Mouse (Mus musculus): ENCODE data around the gene Dhrs1. TPM values are rescaled to one million over a fixed set of nuclear protein-coding genes. Genes with fewer than 3 reads are reported as not detected.

The Dhrs1 gene
- 122 TPM for polyA plus RNA-seq (2015; fragmentation: Illumina TruSeq; extraction: RNeasy Lipid Tissue Mini Kit (QIAGEN cat#74804); ENCODE audit: low read depth, low replicate concordance)

GRCm38 (mm10) chr14:55745180-55745860 lies at the start of gene Dhrs1, which contains the start of gene Nop9:
TSS of gene Dhrs1 (minus strand) at chr14:55745690.
TSS of gene Nop9 (plus strand) at chr14:55745693.

GRCm38 (mm10) chr14:55788256-55789050 lies 43.0 kb upstream of the Dhrs1 start, which contains the start of gene Ripk3:
TSS of gene Ripk3 (minus strand) at chr14:55788865.

GRCm38 (mm10) chr14:55783958-55784235 lies 38.4 kb upstream of the Dhrs1 start, which contains the start of gene Adcy4:
TSS of gene Adcy4 (minus strand) at chr14:55784095.

GRCm38 (mm10) chr14:55765696-55766095 lies 20.2 kb upstream of the Dhrs1 start, which contains the start of gene Ltb4r1:
TSS of gene Ltb4r1 (plus strand) at chr14:55765962.

GRCm38 (mm10) chr14:55761163-55761562 lies 15.7 kb upstream of the Dhrs1 start, which contains the start of gene Ltb4r2:
TSS of gene Ltb4r2 (plus strand) at chr14:55761428.

GRCm38 (mm10) chr14:55758363-55758784 lies 12.9 kb upstream of the Dhrs1 start, which contains the start of gene Cideb:
TSS of gene Cideb (minus strand) at chr14:55758458.

GRCm38 (mm10) chr14:55721700-55722437 lies 23.6 kb downstream of the Dhrs1 start, which contains the start of gene Rabggta:
TSS of gene Rabggta (minus strand) at chr14:55722263.

GRCm38 (mm10) chr14:55713729-55714122 lies 31.8 kb downstream of the Dhrs1 start, which contains the start of gene Tgm1:
TSS of gene Tgm1 (minus strand) at chr14:55713926.

Other genes with a start within 250 kb of the Dhrs1 start
- 132 TPM for gene Cpne6, start 235.2 kb downstream of the Dhrs1 start, polyA plus RNA-seq (2015; fragmentation: Illumina TruSeq; extraction: RNeasy Lipid Tissue Mini Kit (QIAGEN cat#74804); ENCODE audit: low read depth, low replicate concordance)
- gene Nrl, start 220.7 kb downstream of the Dhrs1 start, polyA plus RNA-seq (2015; fragmentation: Illumina TruSeq; extraction: RNeasy Lipid Tissue Mini Kit (QIAGEN cat#74804); ENCODE audit: low read depth, low replicate concordance), result 0.31 TPM
- 19.9 TPM for gene Pck2, start 205.4 kb downstream of the Dhrs1 start, polyA plus RNA-seq (2015; fragmentation: Illumina TruSeq; extraction: RNeasy Lipid Tissue Mini Kit (QIAGEN cat#74804); ENCODE audit: low read depth, low replicate concordance)
- gene Dcaf11, start 185.7 kb downstream of the Dhrs1 start, polyA plus RNA-seq (2015; fragmentation: Illumina TruSeq; extraction: RNeasy Lipid Tissue Mini Kit (QIAGEN cat#74804); ENCODE audit: low read depth, low replicate concordance), result 92.2 TPM
- gene A730061H03Rik, start 185.3 kb downstream of the Dhrs1 start, polyA plus RNA-seq (2015; fragmentation: Illumina TruSeq; extraction: RNeasy Lipid Tissue Mini Kit (QIAGEN cat#74804); ENCODE audit: low read depth, low replicate concordance), result not detected
- gene Fitm1, start 170.1 kb downstream of the Dhrs1 start, polyA plus RNA-seq (2015; fragmentation: Illumina TruSeq; extraction: RNeasy Lipid Tissue Mini Kit (QIAGEN cat#74804); ENCODE audit: low read depth, low replicate concordance), result not detected
- gene Psme1, start 167.6 kb downstream of the Dhrs1 start, polyA plus RNA-seq (2015; fragmentation: Illumina TruSeq; extraction: RNeasy Lipid Tissue Mini Kit (QIAGEN cat#74804); ENCODE audit: low read depth, low replicate concordance), result 73.4 TPM
- 54.3 TPM for gene Emc9, start 160.4 kb downstream of the Dhrs1 start, polyA plus RNA-seq (2015; fragmentation: Illumina TruSeq; extraction: RNeasy Lipid Tissue Mini Kit (QIAGEN cat#74804); ENCODE audit: low read depth, low replicate concordance)
- gene Psme2, start 154.6 kb downstream of the Dhrs1 start, polyA plus RNA-seq (2015; fragmentation: Illumina TruSeq; extraction: RNeasy Lipid Tissue Mini Kit (QIAGEN cat#74804); ENCODE audit: low read depth, low replicate concordance), result 78.9 TPM
- gene Rnf31, start 154.0 kb downstream of the Dhrs1 start, polyA plus RNA-seq (2015; fragmentation: Illumina TruSeq; extraction: RNeasy Lipid Tissue Mini Kit (QIAGEN cat#74804); ENCODE audit: low read depth, low replicate concordance), result 18.8 TPM
- gene Irf9, start 142.1 kb downstream of the Dhrs1 start, polyA plus RNA-seq (2015; fragmentation: Illumina TruSeq; extraction: RNeasy Lipid Tissue Mini Kit (QIAGEN cat#74804); ENCODE audit: low read depth, low replicate concordance), result 14.3 TPM
- gene Rec8, start 127.7 kb downstream of the Dhrs1 start, polyA plus RNA-seq (2015; fragmentation: Illumina TruSeq; extraction: RNeasy Lipid Tissue Mini Kit (QIAGEN cat#74804); ENCODE audit: low read depth, low replicate concordance), result 6.2 TPM
- 62.3 TPM for gene Ipo4, start 109.7 kb downstream of the Dhrs1 start, polyA plus RNA-seq (2015; fragmentation: Illumina TruSeq; extraction: RNeasy Lipid Tissue Mini Kit (QIAGEN cat#74804); ENCODE audit: low read depth, low replicate concordance)
- gene Gm49378, start 107.8 kb downstream of the Dhrs1 start, polyA plus RNA-seq (2015; fragmentation: Illumina TruSeq; extraction: RNeasy Lipid Tissue Mini Kit (QIAGEN cat#74804); ENCODE audit: low read depth, low replicate concordance), result 1.6 TPM
- gene Tm9sf1, start 101.9 kb downstream of the Dhrs1 start, polyA plus RNA-seq (2015; fragmentation: Illumina TruSeq; extraction: RNeasy Lipid Tissue Mini Kit (QIAGEN cat#74804); ENCODE audit: low read depth, low replicate concordance), result 32.2 TPM
- not detected for gene Tssk4, start 95.5 kb downstream of the Dhrs1 start, polyA plus RNA-seq (2015; fragmentation: Illumina TruSeq; extraction: RNeasy Lipid Tissue Mini Kit (QIAGEN cat#74804); ENCODE audit: low read depth, low replicate concordance)
- gene Mdp1, start 85.2 kb downstream of the Dhrs1 start, polyA plus RNA-seq (2015; fragmentation: Illumina TruSeq; extraction: RNeasy Lipid Tissue Mini Kit (QIAGEN cat#74804); ENCODE audit: low read depth, low replicate concordance), result 61.1 TPM
- gene Gmpr2, start 73.7 kb downstream of the Dhrs1 start, polyA plus RNA-seq (2015; fragmentation: Illumina TruSeq; extraction: RNeasy Lipid Tissue Mini Kit (QIAGEN cat#74804); ENCODE audit: low read depth, low replicate concordance), result 36.9 TPM
- gene Nedd8, start 73.6 kb downstream of the Dhrs1 start, polyA plus RNA-seq (2015; fragmentation: Illumina TruSeq; extraction: RNeasy Lipid Tissue Mini Kit (QIAGEN cat#74804); ENCODE audit: low read depth, low replicate concordance), result 255 TPM
- gene Tinf2, start 63.9 kb downstream of the Dhrs1 start, polyA plus RNA-seq (2015; fragmentation: Illumina TruSeq; extraction: RNeasy Lipid Tissue Mini Kit (QIAGEN cat#74804); ENCODE audit: low read depth, low replicate concordance), result 16.0 TPM
- not detected for gene Tgm1, start 31.8 kb downstream of the Dhrs1 start, polyA plus RNA-seq (2015; fragmentation: Illumina TruSeq; extraction: RNeasy Lipid Tissue Mini Kit (QIAGEN cat#74804); ENCODE audit: low read depth, low replicate concordance)
- gene Rabggta, start 23.4 kb downstream of the Dhrs1 start, polyA plus RNA-seq (2015; fragmentation: Illumina TruSeq; extraction: RNeasy Lipid Tissue Mini Kit (QIAGEN cat#74804); ENCODE audit: low read depth, low replicate concordance), result 47.6 TPM
- 6.9 TPM for gene Nop9, start within 50 bp of the Dhrs1 start, polyA plus RNA-seq (2015; fragmentation: Illumina TruSeq; extraction: RNeasy Lipid Tissue Mini Kit (QIAGEN cat#74804); ENCODE audit: low read depth, low replicate concordance)
- 9.8 TPM for gene Cideb, start 12.8 kb upstream of the Dhrs1 start, polyA plus RNA-seq (2015; fragmentation: Illumina TruSeq; extraction: RNeasy Lipid Tissue Mini Kit (QIAGEN cat#74804); ENCODE audit: low read depth, low replicate concordance)
- gene Ltb4r2, start 15.7 kb upstream of the Dhrs1 start, polyA plus RNA-seq (2015; fragmentation: Illumina TruSeq; extraction: RNeasy Lipid Tissue Mini Kit (QIAGEN cat#74804); ENCODE audit: low read depth, low replicate concordance), result 0.12 TPM
- not detected for gene Ltb4r1, start 20.3 kb upstream of the Dhrs1 start, polyA plus RNA-seq (2015; fragmentation: Illumina TruSeq; extraction: RNeasy Lipid Tissue Mini Kit (QIAGEN cat#74804); ENCODE audit: low read depth, low replicate concordance)
- 5.3 TPM for gene Adcy4, start 38.4 kb upstream of the Dhrs1 start, polyA plus RNA-seq (2015; fragmentation: Illumina TruSeq; extraction: RNeasy Lipid Tissue Mini Kit (QIAGEN cat#74804); ENCODE audit: low read depth, low replicate concordance)
- gene Ripk3, start 43.2 kb upstream of the Dhrs1 start, polyA plus RNA-seq (2015; fragmentation: Illumina TruSeq; extraction: RNeasy Lipid Tissue Mini Kit (QIAGEN cat#74804); ENCODE audit: low read depth, low replicate concordance), result 0.25 TPM
- 2.3 TPM for gene Nfatc4, start 77.5 kb upstream of the Dhrs1 start, polyA plus RNA-seq (2015; fragmentation: Illumina TruSeq; extraction: RNeasy Lipid Tissue Mini Kit (QIAGEN cat#74804); ENCODE audit: low read depth, low replicate concordance)
- gene Nynrin, start 108.3 kb upstream of the Dhrs1 start, polyA plus RNA-seq (2015; fragmentation: Illumina TruSeq; extraction: RNeasy Lipid Tissue Mini Kit (QIAGEN cat#74804); ENCODE audit: low read depth, low replicate concordance), result 3.9 TPM
- gene Cbln3, start 138.7 kb upstream of the Dhrs1 start, polyA plus RNA-seq (2015; fragmentation: Illumina TruSeq; extraction: RNeasy Lipid Tissue Mini Kit (QIAGEN cat#74804); ENCODE audit: low read depth, low replicate concordance), result 0.49 TPM
- 9.0 TPM for gene Khnyn, start 139.3 kb upstream of the Dhrs1 start, polyA plus RNA-seq (2015; fragmentation: Illumina TruSeq; extraction: RNeasy Lipid Tissue Mini Kit (QIAGEN cat#74804); ENCODE audit: low read depth, low replicate concordance)
- gene Sdr39u1, start 154.6 kb upstream of the Dhrs1 start, polyA plus RNA-seq (2015; fragmentation: Illumina TruSeq; extraction: RNeasy Lipid Tissue Mini Kit (QIAGEN cat#74804); ENCODE audit: low read depth, low replicate concordance), result 155 TPM
- gene Cma1, start 199.0 kb upstream of the Dhrs1 start, polyA plus RNA-seq (2015; fragmentation: Illumina TruSeq; extraction: RNeasy Lipid Tissue Mini Kit (QIAGEN cat#74804); ENCODE audit: low read depth, low replicate concordance), result not detected
- not detected for gene Cma2, start 205.3 kb upstream of the Dhrs1 start, polyA plus RNA-seq (2015; fragmentation: Illumina TruSeq; extraction: RNeasy Lipid Tissue Mini Kit (QIAGEN cat#74804); ENCODE audit: low read depth, low replicate concordance)